Mouse (Mus musculus) ovary, adult 10 weeks (tissue): ENCODE results near the gene Lrrk1. TPM values are rescaled to one million over a fixed set of nuclear protein-coding genes. Genes with fewer than 3 reads are reported as not detected.

Experiments used
- polyA plus RNA-seq: library from polyadenylated mRNA; stranded (reverse); fragments of 350-450 nt; fragmentation: Illumina TruSeq; extraction: RNeasy Lipid Tissue Mini Kit (QIAGEN cat#74804); gene quantifications from one replicate; pipeline ENCODE4 v1.2.3, GENCODE M21; 2014

The Lrrk1 gene
- 4.2 TPM for polyA plus RNA-seq

GRCm38 (mm10) chr7:66387813-66388521, at the start of gene Lrrk1:
Gene Lrrk1, minus strand, starts transcription at chr7:66388350.

GRCm38 (mm10) chr7:66427437-66428161, 39.4 kb upstream of the Lrrk1 start, which contains the start of gene Aldh1a3:
Gene Aldh1a3, minus strand, starts transcription at chr7:66427517.

DNA sequence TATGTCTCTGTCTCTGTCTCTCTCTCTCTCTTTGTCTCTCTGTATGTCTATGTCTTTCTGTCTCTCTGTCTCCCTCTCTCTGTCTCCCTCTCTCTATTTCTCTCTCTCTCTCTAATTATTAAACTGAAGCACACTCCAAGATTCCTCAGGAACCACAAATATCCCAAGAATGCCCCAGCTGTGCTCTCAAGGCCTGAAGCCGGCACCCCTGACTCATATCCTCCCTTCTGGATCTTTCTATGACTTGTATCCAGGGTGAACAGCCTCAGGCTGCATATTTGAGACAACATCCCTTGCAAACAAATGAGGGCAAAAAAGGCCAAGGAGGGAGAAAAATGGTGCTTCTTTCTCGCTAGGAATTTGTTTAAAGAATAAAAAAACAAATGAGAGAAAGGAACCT, 22.2 kb downstream of the Lrrk1 start, which contains the start of gene Gm10974:
Gene Gm10974, plus strand, starts transcription at position 2 of the 400 bp plus-strand sequence.

Other genes with a start within 250 kb of the Lrrk1 start
- not detected for gene Gm10974, start 22.4 kb downstream of the Lrrk1 start, polyA plus RNA-seq
- 12.0 TPM for gene Aldh1a3, start 39.2 kb upstream of the Lrrk1 start, polyA plus RNA-seq